Mouse (Mus musculus): ENCODE data around the gene Vps53. TPM values are rescaled to one million over a fixed set of nuclear protein-coding genes. Genes with fewer than 3 reads are reported as not detected.

Gene Vps53
- polyA plus RNA-seq, 1 experiment: not detected

DNA sequence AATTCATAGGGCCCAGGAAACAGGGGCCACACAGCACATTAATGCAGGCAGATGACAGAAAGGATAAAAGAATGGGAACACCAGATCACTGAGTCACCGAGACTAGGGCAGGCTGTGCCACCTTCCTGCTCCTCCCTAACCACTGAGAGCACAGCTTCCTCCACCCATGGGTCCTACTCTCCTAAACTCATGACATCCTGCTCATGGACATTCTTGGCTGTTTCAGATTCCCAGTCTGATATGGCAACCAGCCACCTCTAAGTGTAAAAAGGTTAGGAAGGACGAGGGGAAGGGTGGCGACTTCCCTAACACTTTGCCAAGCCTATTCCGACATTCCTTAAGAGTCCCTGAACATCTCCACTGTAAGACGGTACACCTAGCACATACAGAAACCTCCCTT lies 48.6 kb downstream of the Vps53 start:
- 76% methylated on average over 5 of the region's 5 CpGs for WGBS
- TF ChIP-seq POLR2A (IDR thresholded peaks at IDR 0.05; ENCODE audit: insufficient read depth, low read depth, low read length) (no peak), CTCF (IDR thresholded peaks at IDR 0.05; ENCODE audit: insufficient read depth, low read depth, low read length) (no peak)
- no peak overlapping the region for H3K4me3 ChIP-seq (ENCODE audit: insufficient read depth, low read depth, low read length)

DNA sequence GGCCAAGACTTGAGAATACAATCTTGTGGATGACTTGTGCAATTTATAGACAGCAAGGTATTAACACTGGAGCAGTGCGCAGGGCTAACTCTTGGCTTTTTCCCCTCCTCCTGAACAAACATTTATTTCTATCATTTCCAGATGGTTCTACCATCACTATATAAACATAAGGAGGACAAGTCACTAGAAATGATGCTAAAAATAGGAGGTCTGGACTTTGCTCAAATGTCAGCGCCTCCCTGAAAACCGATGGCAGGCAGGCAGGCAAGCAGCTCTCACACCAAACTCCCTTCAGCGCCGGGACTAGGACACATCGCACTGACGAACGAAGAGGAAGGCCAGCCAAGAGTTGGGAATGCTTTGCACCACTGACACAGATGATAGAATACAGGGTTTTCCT lies 54.1 kb downstream of the Vps53 start:
- WGBS: 87% methylated on average over 8 of the region's 8 CpGs
- H3K27ac ChIP-seq (ENCODE audit: insufficient read depth, low read depth, low read length): no peak overlapping the region

More for the DNA sequence above, 48.6 kb downstream of the Vps53 start:
- H3K27ac ChIP-seq (ENCODE audit: insufficient read depth, low read depth, low read length): no peak overlapping the region
- H3K4me1 ChIP-seq (ENCODE audit: control insufficient read depth, insufficient read depth, low read length): no peaks in the 10 kb centered on the region

DNA sequence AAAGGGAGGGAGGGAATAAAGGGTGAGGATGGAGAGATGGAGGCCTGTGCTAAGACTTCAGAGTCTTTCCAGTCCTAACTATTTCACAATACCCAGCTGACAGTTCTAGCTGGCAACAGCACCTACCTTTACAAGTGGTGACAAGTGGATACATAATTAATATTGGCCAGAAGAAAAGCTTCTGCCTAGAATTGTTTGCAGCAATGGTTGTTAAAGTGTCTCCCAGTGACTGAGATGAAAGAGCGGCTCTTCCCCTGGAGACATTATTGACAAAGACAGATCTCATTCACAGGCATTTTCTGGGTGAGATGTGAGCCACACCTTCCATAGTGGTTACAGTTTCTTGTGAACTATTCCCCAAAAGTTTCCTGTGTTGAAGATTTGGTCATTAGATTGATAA lies 55.9 kb downstream of the Vps53 start:
- Histone ChIP-seq H3K4me3 (ENCODE audit: insufficient read depth, low read depth, low read length) (no peak overlapping the region), H3K4me1 (ENCODE audit: control insufficient read depth, insufficient read depth, low read length) (no peaks in the 10 kb centered on the region), H3K27ac (ENCODE audit: insufficient read depth, low read depth, low read length) (no peak overlapping the region)
- no peak for TF ChIP-seq CTCF (IDR thresholded peaks at IDR 0.05; ENCODE audit: insufficient read depth, low read depth, low read length)
- TF ChIP-seq POLR2A (IDR thresholded peaks at IDR 0.05; ENCODE audit: insufficient read depth, low read depth, low read length): no peak
- WGBS: 94% methylated on average over 1 of the region's 1 CpGs

More for the DNA sequence above, 54.1 kb downstream of the Vps53 start:
- no peak for TF ChIP-seq POLR2A (IDR thresholded peaks at IDR 0.05; ENCODE audit: insufficient read depth, low read depth, low read length)
- no peak for TF ChIP-seq CTCF (IDR thresholded peaks at IDR 0.05; ENCODE audit: insufficient read depth, low read depth, low read length)
- H3K4me3 ChIP-seq (ENCODE audit: insufficient read depth, low read depth, low read length): no peak overlapping the region
- H3K4me1 ChIP-seq (ENCODE audit: control insufficient read depth, insufficient read depth, low read length): no peaks in the 10 kb centered on the region

DNA sequence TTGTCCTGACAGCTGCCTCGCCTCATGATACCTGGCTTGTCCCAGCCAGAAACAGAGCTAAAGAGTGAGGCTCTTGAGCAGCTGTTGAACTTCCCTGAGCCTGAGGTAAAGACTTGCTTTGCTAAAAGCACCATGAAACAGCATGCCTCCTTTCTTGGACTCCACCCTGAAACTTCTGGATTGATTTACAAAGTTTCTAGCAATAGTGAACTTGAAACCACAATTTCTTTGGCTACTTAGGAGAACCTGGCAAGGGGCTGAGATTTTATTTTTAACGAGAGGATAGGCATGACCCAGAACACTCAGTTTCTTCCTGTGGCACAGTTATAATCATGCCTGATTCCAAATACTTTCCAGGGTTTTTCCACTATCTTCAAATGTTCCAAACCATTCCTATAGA lies 56.9 kb downstream of the Vps53 start:
- H3K4me3 ChIP-seq (ENCODE audit: insufficient read depth, low read depth, low read length): no peak overlapping the region
- WGBS: 76% methylated on average over 2 of the region's 2 CpGs
- no peak overlapping the region for H3K27ac ChIP-seq (ENCODE audit: insufficient read depth, low read depth, low read length)
- H3K4me1 ChIP-seq (ENCODE audit: control insufficient read depth, insufficient read depth, low read length): no peaks in the 10 kb centered on the region
- TF ChIP-seq POLR2A (IDR thresholded peaks at IDR 0.05; ENCODE audit: insufficient read depth, low read depth, low read length) (no peak), CTCF (IDR thresholded peaks at IDR 0.05; ENCODE audit: insufficient read depth, low read depth, low read length) (no peak)

DNA sequence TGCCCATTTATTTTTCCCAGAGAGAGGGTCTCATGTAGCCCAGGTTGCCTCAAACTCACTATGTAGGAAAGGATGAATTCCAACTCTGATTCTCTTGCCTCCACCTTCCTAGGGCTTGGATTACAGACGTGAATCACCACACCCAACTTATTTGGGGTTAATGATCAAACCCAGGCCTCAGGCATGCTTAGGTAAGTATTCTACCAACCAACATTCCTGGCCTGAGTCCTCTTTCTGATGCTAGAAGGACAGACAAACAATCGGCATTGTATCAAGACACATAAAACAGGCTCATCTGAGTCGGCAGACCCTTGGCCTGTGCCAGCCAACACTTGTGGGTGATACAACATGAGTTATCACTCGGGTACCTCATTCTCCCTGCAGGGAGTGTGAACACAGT lies 58.4 kb downstream of the Vps53 start:
- TF ChIP-seq POLR2A (IDR thresholded peaks at IDR 0.05; ENCODE audit: insufficient read depth, low read depth, low read length): no peak
- no peak for TF ChIP-seq CTCF (IDR thresholded peaks at IDR 0.05; ENCODE audit: insufficient read depth, low read depth, low read length)
- Histone ChIP-seq H3K27ac (ENCODE audit: insufficient read depth, low read depth, low read length) (no peak overlapping the region), H3K4me3 (ENCODE audit: insufficient read depth, low read depth, low read length) (no peak overlapping the region), H3K4me1 (ENCODE audit: control insufficient read depth, insufficient read depth, low read length) (no peaks in the 10 kb centered on the region)
- WGBS: 87% methylated on average over 4 of the region's 4 CpGs

DNA sequence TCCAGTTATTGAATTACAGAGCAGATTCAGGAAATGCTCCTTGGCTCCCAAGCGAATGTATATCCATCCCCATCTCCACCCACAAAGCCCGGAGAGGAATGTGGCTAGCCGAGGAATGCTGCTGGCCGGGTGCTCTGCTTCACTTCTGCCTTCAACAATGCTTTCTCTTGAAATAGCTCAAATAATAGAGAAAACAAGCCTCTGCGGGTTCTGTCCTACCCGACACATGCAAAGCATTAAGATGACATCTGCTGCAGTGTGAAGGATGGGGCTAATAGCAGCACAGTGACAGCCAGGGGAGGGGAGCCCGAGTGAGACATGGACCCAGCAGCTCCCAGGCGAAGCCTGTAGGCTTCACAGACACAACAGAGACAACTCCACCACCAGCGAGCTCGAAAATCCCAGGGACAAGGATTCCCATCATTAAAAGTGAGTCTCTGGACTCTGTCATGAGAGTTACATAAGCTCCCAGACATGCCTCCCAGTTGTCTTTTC lies 59.0 kb downstream of the Vps53 start:
- WGBS: 66% methylated on average over 10 of the region's 10 CpGs
- no peak overlapping the region for H3K4me3 ChIP-seq (ENCODE audit: insufficient read depth, low read depth, low read length)
- H3K27ac ChIP-seq (ENCODE audit: insufficient read depth, low read depth, low read length): no peak overlapping the region
- no peaks in the 10 kb centered on the region for H3K4me1 ChIP-seq (ENCODE audit: control insufficient read depth, insufficient read depth, low read length)
- TF ChIP-seq CTCF (IDR thresholded peaks at IDR 0.05; ENCODE audit: insufficient read depth, low read depth, low read length): no peak
- no peak for TF ChIP-seq POLR2A (IDR thresholded peaks at IDR 0.05; ENCODE audit: insufficient read depth, low read depth, low read length)

DNA sequence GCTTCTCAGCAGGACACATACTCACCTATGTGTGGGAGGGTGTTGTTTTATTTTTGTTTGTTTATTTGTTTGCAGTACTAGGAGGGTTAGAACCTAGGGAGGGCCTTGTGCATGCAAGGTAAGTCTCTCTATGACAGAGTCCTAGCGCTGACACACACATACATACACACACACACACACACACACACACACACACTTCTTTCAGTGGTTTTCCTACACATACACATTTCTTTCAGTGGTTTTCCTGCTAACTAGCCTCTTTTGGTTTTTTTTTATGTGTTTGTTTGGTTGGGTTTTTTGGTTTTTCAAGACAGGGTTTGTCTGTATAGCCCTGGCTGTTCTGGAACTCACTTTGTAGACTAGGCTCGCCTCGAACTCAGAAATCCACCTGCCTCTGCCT lies 69.0 kb downstream of the Vps53 start:
- H3K27ac ChIP-seq (ENCODE audit: insufficient read depth, low read depth, low read length): no peak overlapping the region
- TF ChIP-seq POLR2A (IDR thresholded peaks at IDR 0.05; ENCODE audit: insufficient read depth, low read depth, low read length) (no peak), CTCF (IDR thresholded peaks at IDR 0.05; ENCODE audit: insufficient read depth, low read depth, low read length) (no peak)
- no peak overlapping the region for H3K4me3 ChIP-seq (ENCODE audit: insufficient read depth, low read depth, low read length)
- WGBS: 98% methylated on average over 3 of the region's 3 CpGs
- H3K4me1 ChIP-seq (ENCODE audit: control insufficient read depth, insufficient read depth, low read length): no peaks in the 10 kb centered on the region

DNA sequence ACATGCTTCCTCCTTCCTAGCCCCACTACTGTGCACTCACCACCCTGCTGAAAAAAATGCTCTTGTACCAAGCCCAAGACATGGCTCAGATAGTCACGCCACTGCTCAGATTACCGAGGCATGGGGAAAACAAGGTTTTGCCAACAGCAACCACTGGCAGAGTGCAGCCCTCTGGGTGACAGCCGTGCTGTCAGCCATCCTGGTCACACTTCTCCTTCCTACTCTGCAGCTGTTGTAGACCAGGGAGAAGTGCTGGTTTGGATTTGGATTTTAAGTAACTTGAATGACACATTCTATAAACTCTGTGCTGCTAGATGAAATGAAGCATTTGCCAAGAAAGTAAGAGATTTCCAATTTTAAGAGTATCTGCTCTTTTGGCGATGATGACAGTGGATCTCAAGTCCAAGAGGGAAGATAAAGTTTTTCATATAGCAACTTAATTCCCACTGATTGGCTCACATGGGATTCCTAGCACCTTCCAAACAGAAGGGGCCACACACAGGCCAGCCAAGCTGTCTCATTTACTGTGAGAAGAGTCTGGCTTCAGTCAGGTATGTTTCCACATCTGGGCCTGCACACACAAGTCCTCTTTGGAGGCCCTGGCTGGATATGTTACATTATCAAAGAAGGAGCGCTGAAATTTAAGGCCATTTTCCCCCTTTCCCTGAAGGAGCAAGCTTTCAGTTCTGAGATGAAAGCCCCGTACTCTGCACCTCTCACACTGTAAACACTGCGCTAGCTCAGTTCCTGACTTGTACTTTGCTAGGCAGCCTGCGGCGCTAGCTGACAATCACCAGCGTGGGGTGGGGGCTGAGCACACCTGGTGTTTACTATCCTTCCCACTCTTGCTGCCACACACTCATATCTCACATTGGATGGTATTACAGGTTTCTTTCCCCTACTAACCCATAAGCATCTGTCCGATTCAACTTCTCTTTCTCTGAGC lies 72.6 kb downstream of the Vps53 start:
- H3K4me3 ChIP-seq (ENCODE audit: insufficient read depth, low read depth, low read length): no peak overlapping the region
- no peaks in the 10 kb centered on the region for H3K4me1 ChIP-seq (ENCODE audit: control insufficient read depth, insufficient read depth, low read length)
- TF ChIP-seq POLR2A (IDR thresholded peaks at IDR 0.05; ENCODE audit: insufficient read depth, low read depth, low read length) (no peak), CTCF (IDR thresholded peaks at IDR 0.05; ENCODE audit: insufficient read depth, low read depth, low read length) (no peak)
- H3K27ac ChIP-seq (ENCODE audit: insufficient read depth, low read depth, low read length): no peak overlapping the region
- WGBS: 89% methylated on average over 11 of the region's 11 CpGs

DNA sequence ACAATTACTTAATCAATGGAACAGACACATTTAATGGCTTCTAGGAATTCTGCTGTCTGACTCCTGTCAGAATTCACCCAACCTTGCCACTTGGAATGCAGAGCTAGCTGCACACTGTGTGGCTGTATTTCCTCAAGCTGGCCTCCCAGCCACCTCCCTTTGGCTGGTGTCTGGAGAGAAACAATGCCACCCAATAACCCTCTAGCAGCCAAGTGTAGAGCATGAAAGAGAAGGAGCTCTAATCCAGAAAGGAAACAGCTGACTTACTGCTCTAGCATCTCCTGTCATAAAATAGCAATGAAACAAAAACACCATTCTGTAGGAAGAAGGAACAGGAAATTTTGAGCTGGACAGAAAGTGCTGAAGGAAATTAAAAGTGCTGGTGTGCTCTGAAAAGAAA lies 78.3 kb downstream of the Vps53 start:
- Histone ChIP-seq H3K4me3 (ENCODE audit: insufficient read depth, low read depth, low read length) (no peak overlapping the region), H3K27ac (ENCODE audit: insufficient read depth, low read depth, low read length) (no peak overlapping the region), H3K4me1 (ENCODE audit: control insufficient read depth, insufficient read depth, low read length) (peaks cover 8% of the 10 kb centered on the region)
- TF ChIP-seq POLR2A (IDR thresholded peaks at IDR 0.05; ENCODE audit: insufficient read depth, low read depth, low read length) (no peak), CTCF (IDR thresholded peaks at IDR 0.05; ENCODE audit: insufficient read depth, low read depth, low read length) (no peak)
